ENCODE assay signal across 8 mouse cellular contexts in the genomic region with DNA sequence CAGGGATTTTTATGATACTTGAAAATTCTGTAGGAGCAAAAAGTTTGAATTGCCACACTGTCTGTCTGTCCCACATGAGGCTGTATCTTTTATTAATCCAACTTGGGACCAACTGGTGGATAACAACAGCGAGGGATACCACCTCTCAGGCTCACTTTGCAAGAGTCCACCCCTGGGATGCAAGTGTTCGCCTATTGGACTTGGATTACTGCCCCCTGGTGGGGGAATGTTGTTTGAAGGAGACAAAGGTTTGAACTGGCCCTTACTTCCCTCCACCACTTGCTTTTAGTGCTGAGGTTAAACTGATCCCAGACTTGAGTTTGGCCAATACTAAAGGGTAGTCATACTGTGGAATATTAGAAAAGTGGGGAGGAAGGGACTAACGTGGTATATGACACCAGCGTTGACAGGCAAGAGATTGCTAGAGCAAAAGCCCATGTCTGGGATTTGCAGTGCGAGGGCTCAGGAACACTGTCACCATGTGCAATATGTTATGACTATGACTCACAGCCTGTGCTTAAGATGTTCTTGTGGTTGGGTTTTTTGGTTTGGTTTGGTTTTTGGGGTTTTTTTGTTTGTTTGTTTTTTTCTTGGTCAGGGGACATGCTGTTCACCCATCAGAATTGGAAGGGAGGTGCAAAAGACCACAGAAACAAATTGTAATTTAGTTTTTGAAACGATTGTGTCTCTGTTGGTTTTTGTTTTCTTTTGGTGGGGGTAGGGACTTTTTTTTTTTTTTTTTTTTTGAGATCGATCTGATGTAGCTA. TPM values are rescaled to one million over a fixed set of nuclear protein-coding genes. Genes with fewer than 3 reads are reported as not detected.
DNase-seq lines count a peak whose midpoint lies in the region; ATAC-seq and TF ChIP-seq lines count a peak whose summit lies in the region.

Gene 4933415A04Rik (plus strand): TSS at position 717 of the 767 bp plus-strand sequence.

- peak within 1 kb of the TSS; percentile 14; the same call in 1 of the 2 replicates for H3K27ac ChIP-seq in ES-E14 (ENCODE audit: insufficient read depth, low read depth, low read length, poor library complexity, severe bottlenecking)
- H3K27ac ChIP-seq in intestine, embryonic 16.5 days (ENCODE audit: low read length) = no peak within 1 kb of the TSS
- H3K27ac ChIP-seq in neural tube, embryonic 11.5 days (ENCODE audit: low read depth, low read length) = no peak within 1 kb of the TSS

- intact Hi-C loops in left cerebral cortex, postnatal 25 days (cut with DNase I) = loop anchor here (1.0 kb wide), 1 partner anchor 92 kb away; no protein-coding TSS in a partner anchor

- DNase-seq in 3134 (ENCODE audit: extremely low read depth, insufficient read length, low spot score) (peak; percentile 41), ES-E14 (ENCODE audit: low read depth, low spot score) (peak; percentile 92)
- peak; percentile 81 to 87 for DNase-seq in cerebellum, adult 18-20 months
- peak; percentile 71 for DNase-seq in forelimb bud, embryonic 11.5 days (ENCODE audit: low read depth, low spot score)
- DNase-seq in left cerebral cortex, postnatal 25 days (ENCODE audit: low spot score in 2 of 2) = peak; percentile 46 to 49
- peak; percentile 68 for DNase-seq in neural tube, embryonic 11.5 days (ENCODE audit: low spot score)
- DNase-seq in urinary bladder, postnatal 25 days (ENCODE audit: low spot score) = peak; percentile 76

- in situ Hi-C loops in ES-E14 (cut with MboI; ENCODE audit: low sequenced_read_pairs in 2 of 2, unreplicated experiment in 2 of 2) = no loop called here

- ATAC-seq in intestine, embryonic 16.5 days = peak; percentile 40; the same call in 1 of the 2 replicates
- ATAC-seq in neural tube, embryonic 11.5 days (ENCODE audit: insufficient read depth, low FRiP score, low TSS enrichment) = no peak

- no peak within 1 kb of the TSS for H3K4me2 ChIP-seq in intestine, embryonic 16.5 days (ENCODE audit: low read depth, low read length)
- H3K4me2 ChIP-seq in neural tube, embryonic 11.5 days (ENCODE audit: low read depth) = no peak within 1 kb of the TSS

- H3K4me3 ChIP-seq in ES-E14 (ENCODE audit: insufficient read depth in 1 of 2, low read depth in 1 of 2, low read length in 2 of 2, poor library complexity in 1 of 2, severe bottlenecking in 1 of 2) = no peak within 1 kb of the TSS
- H3K4me3 ChIP-seq in intestine, embryonic 16.5 days (ENCODE audit: low read length) = no peak within 1 kb of the TSS
- H3K4me3 ChIP-seq in neural tube, embryonic 11.5 days (ENCODE audit: low read depth, low read length) = no peak within 1 kb of the TSS

- 69% methylated on average over 7 of the region's 7 CpGs for WGBS in intestine, embryonic 16.5 days
- 78% methylated on average over 7 of the region's 7 CpGs for WGBS in neural tube, embryonic 11.5 days

- H3K9me3 ChIP-seq in ES-E14 (ENCODE audit: control insufficient read depth, insufficient read depth, low read depth, low read length) = no peaks in the 10 kb centered on the region
- H3K9me3 ChIP-seq in intestine, embryonic 16.5 days (ENCODE audit: control insufficient read depth, low read length) = no peaks in the 10 kb centered on the region
- no peaks in the 10 kb centered on the region for H3K9me3 ChIP-seq in neural tube, embryonic 11.5 days (ENCODE audit: control insufficient read depth, low read length)

- no peak within 1 kb of the TSS; the same call in 1 of the 2 replicates for H3K9ac ChIP-seq in ES-E14 (ENCODE audit: insufficient read depth, low read depth, low read length, poor library complexity, severe bottlenecking)
- H3K9ac ChIP-seq in intestine, embryonic 16.5 days (ENCODE audit: low read depth, low read length) = no peak within 1 kb of the TSS
- H3K9ac ChIP-seq in neural tube, embryonic 11.5 days (ENCODE audit: low read length) = no peak within 1 kb of the TSS

- peaks cover 4 to 9% of the 10 kb centered on the region in 2 experiments; a peak in 2 of 4 replicates for H3K4me1 ChIP-seq in ES-E14 (ENCODE audit: control insufficient read depth in 2 of 2, insufficient read depth in 2 of 2, low read length in 2 of 2, poor library complexity in 1 of 2)
- no peaks in the 10 kb centered on the region for H3K4me1 ChIP-seq in intestine, embryonic 16.5 days (ENCODE audit: control insufficient read depth, insufficient read depth, low read length)
- 0 out of 2 replicates have a peak, but pooled peaks cover 7% of the 10 kb centered on the region for H3K4me1 ChIP-seq in neural tube, embryonic 11.5 days (ENCODE audit: control insufficient read depth, insufficient read depth, low read length)

- no peaks in the 10 kb centered on the region for H3K27me3 ChIP-seq in intestine, embryonic 16.5 days (replicated peaks; ENCODE audit: control insufficient read depth, insufficient read depth, low read length)
- no peaks in the 10 kb centered on the region for H3K27me3 ChIP-seq in neural tube, embryonic 11.5 days (ENCODE audit: control insufficient read depth, insufficient read depth, low read length)

- H3K36me3 ChIP-seq in ES-E14 (ENCODE audit: control insufficient read depth, insufficient read depth, low read length, poor library complexity, severe bottlenecking) = no peaks in the 10 kb centered on the region; the same call in 1 of the 2 replicates
- H3K36me3 ChIP-seq in intestine, embryonic 16.5 days (ENCODE audit: control insufficient read depth, insufficient read depth, low read length) = peaks cover 11% of the 10 kb centered on the region; the same call in 1 of the 2 replicates
- H3K36me3 ChIP-seq in neural tube, embryonic 11.5 days (ENCODE audit: control insufficient read depth, insufficient read depth, low read length) = peaks cover 7% of the 10 kb centered on the region

TF ChIP-seq in ES-E14, 5 proteins besides CTCF, POLR2A, EP300 and RAD21:
- TF ChIP-seq CHD2 (IDR thresholded peaks at IDR 0.05; ENCODE audit: low read depth, low read length) (no peak), HCFC1 (IDR thresholded peaks at IDR 0.05; ENCODE audit: borderline replicate concordance, insufficient read depth, low read length) (no peak), MAFK (IDR thresholded peaks at IDR 0.05; ENCODE audit: insufficient read depth, low read depth, low read length) (no peak), ZC3H11A (IDR thresholded peaks at IDR 0.05; ENCODE audit: borderline replicate concordance, low read depth, low read length) (no peak), ZNF384 (IDR thresholded peaks at IDR 0.05; ENCODE audit: low read depth, low read length) (no peak; the same call in 1 of the 2 replicates)
TF ChIP-seq in ES-E14: peak in this region for 0.

RNA-seq across cellular contexts. Expression of gene 4933415A04Rik, which starts in this region (rescaled TPM):
- 0.49 and 0.63 TPM in 2 replicates for total RNA-seq in ES-E14 (2012; rRNA removed)
- 4.1 and 5.0 TPM in 2 replicates for polyA plus RNA-seq in intestine, embryonic 16.5 days (2015; fragmentation: Nextera tagmentation; extraction: Ambion mirVana)
- total RNA-seq in left cerebral cortex, postnatal 25 days (2021) = 1 to 10 TPM in 1 of 2 experiments, under 1 TPM in 1; 0.69 to 1.1 TPM
- 10.2 and 12.5 TPM in 2 replicates for polyA plus RNA-seq in neural tube, embryonic 11.5 days (2014; fragmentation: Nextera tagmentation; extraction: Ambion mirVana)

Comparison
In these comparisons a context has a peak if more than half of its experiments do, and no peak if none do; other contexts are left out.
1. Peak in DNase-seq and H3K27ac ChIP-seq in ES-E14; RNA of the gene not detected or under 1 TPM.
2. DNase-seq: peak in every context shown above with its lines; median percentile 92 in ES-E14; 84 in cerebellum, adult 18-20 months; 76 in urinary bladder, postnatal 25 days; 71 in forelimb bud, embryonic 11.5 days; 68 in neural tube, embryonic 11.5 days; 48 in left cerebral cortex, postnatal 25 days; 41 in 3134.